Mouse (Mus musculus) spleen, adult 2 months (tissue): Measurements from ENCODE around the gene Lrfn2. TPM values are rescaled to one million over a fixed set of nuclear protein-coding genes. Genes with fewer than 3 reads are reported as not detected.

ENCODE experiments used
- DNase-seq, 2 experiments: peaks; one replicate each; pipeline versions ENCODE4 v3.0.0 to v3.0.0-alpha.2; 2012 to 2021; ENCODE audit warnings: low spot score in 2 of 2, low read depth in 1 of 2
- H3K27ac ChIP-seq: fragments of 200-500 bp; 2 replicates; pipeline ENCODE4 v1.5.1; 2012; ENCODE audit warnings: low read length, inconsistent platforms; ENCODE audit not compliant: insufficient read depth
- H3K27me3 ChIP-seq: fragments of 200-500 bp; 2 replicates; pipeline ENCODE4 v1.6.1; 2012; ENCODE audit warnings: mild to moderate bottlenecking, moderate library complexity, low read length, inconsistent platforms; ENCODE audit not compliant: control insufficient read depth, insufficient read depth
- H3K36me3 ChIP-seq: fragments of 200-500 bp; 2 replicates; pipeline ENCODE4 v1.6.1; 2012; ENCODE audit warnings: mild to moderate bottlenecking, low read length, inconsistent platforms; ENCODE audit not compliant: control insufficient read depth, insufficient read depth
- H3K4me1 ChIP-seq: fragments of 200-500 bp; 2 replicates; pipeline ENCODE4 v1.6.1; 2011; ENCODE audit warnings: inconsistent platforms; ENCODE audit not compliant: control insufficient read depth, insufficient read depth, insufficient read length
- H3K4me3 ChIP-seq: fragments of 200-500 bp; 2 replicates; pipeline ENCODE4 v1.5.1; 2011; ENCODE audit warnings: mild to moderate bottlenecking, inconsistent platforms; ENCODE audit not compliant: insufficient read depth, insufficient read length; ENCODE audit errors: extremely low read depth
- CTCF ChIP-seq: fragments of 200-500 bp; IDR thresholded peaks from 2 replicates; pipeline ENCODE4 v1.5.1; 2011; ENCODE audit warnings: mild to moderate bottlenecking, inconsistent platforms; ENCODE audit not compliant: insufficient read depth, insufficient read length, insufficient replicate concordance; ENCODE audit errors: extremely low read depth
- POLR2A ChIP-seq: fragments of 200-500 bp; IDR thresholded peaks from 2 replicates; pipeline ENCODE4 v1.6.1; 2011; ENCODE audit warnings: low read depth, low read length, inconsistent platforms
- WGBS: fragments of 180-500 bp; shearing (Covaris S2); methylation state at CpG from one replicate; pipeline ENCODE4 v1.1.7; 2018; 5-methylcytosine and 5-hydroxymethylcytosine counted together
- polyA plus RNA-seq: library from polyadenylated mRNA; depleted of rRNA; stranded (reverse); fragments of >200 nt; gene quantifications from 2 replicates; pipeline ENCODE4 v1.2.3, GENCODE M21; 2012

The Lrfn2 gene
- polyA plus RNA-seq, 1 experiment = 0.02 TPM

DNA sequence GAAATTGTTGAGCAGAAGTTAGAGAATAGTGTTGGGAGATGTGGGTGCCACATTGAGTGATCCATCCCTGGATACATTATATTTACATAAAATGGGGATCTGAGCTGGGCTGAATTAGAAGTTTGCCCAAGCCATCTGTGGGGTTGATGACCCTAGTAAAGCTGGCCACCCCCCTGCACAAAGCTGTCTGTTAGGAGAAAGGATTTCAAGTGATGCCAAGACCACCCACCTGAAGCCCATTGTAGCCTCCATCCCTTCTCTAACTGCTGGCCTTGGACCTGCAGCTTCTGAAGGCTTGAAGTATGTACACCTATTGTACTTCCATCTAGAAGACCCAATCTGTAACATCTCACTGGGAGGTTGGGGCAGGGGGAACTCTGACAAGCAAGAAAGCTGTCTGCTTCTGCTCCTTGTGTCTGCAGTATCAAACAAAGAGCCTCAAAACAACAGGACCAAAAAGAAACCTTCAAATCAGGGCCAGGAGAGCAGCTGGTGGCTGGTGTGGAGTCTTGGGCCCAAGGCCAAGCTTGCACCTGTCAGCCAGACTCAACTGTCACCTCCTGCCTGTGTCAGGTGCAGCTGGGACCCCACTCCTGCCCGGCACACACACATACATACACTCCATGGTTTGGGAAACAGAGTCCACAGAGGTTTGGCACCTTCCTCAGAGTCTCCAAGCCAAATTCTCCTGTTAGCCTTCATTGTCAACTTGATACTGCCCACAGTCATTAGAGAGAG lies 63.2 kb downstream of the Lrfn2 start:
- 50% methylated on average over 1 of the region's 1 CpGs for WGBS
- no peaks in the 10 kb centered on the region for H3K27me3 ChIP-seq
- no peaks in the 10 kb centered on the region for H3K36me3 ChIP-seq
- no peaks in the 10 kb centered on the region for H3K4me1 ChIP-seq
- DNase-seq = no peak
- H3K4me3 ChIP-seq = no peak overlapping the region
- TF ChIP-seq CTCF (no peak), POLR2A (no peak)
- no peak overlapping the region for H3K27ac ChIP-seq

DNA sequence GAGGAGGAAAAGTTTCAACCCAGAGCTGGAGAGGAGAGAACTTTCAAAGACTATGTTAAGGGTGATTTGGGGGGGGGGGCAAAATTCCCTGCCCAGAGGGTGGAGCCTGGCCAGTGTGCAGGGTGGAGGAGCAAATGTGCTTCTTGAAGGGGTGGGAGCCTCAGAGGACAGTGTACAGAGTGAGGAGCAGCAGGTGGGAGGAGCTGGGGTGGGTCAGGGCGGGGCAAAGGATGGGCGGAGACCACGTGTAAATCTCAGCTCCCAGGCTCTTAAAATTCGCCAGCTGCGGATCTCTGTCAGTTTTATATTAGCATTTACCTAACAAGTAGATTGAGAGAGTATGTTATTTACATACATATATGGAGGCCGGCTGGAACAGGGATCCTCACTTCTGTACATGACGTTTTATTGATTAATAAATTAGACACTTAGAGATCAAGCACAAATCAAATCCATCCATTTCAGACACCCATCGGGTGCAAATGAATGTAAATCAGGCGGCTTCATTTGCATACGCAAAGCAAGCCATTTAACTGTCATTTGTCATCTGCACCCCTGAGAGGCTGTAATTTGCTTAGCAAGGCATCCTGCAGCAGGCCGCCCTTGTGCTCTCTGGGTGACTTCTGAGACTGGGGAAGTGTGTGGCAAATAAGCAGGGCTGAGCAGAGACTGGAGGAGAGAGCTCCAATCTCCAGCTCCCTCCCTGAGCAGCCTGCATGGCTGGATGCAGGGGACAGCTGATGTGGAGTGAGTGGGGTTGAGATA lies 67.5 kb downstream of the Lrfn2 start:
- no peaks in the 10 kb centered on the region for H3K27me3 ChIP-seq
- H3K4me3 ChIP-seq = no peak overlapping the region
- H3K36me3 ChIP-seq = no peaks in the 10 kb centered on the region
- no peak for DNase-seq
- TF ChIP-seq POLR2A (no peak), CTCF (no peak)
- H3K4me1 ChIP-seq = no peaks in the 10 kb centered on the region
- WGBS = 33% methylated on average over 11 of the region's 11 CpGs
- H3K27ac ChIP-seq = no peak overlapping the region

DNA sequence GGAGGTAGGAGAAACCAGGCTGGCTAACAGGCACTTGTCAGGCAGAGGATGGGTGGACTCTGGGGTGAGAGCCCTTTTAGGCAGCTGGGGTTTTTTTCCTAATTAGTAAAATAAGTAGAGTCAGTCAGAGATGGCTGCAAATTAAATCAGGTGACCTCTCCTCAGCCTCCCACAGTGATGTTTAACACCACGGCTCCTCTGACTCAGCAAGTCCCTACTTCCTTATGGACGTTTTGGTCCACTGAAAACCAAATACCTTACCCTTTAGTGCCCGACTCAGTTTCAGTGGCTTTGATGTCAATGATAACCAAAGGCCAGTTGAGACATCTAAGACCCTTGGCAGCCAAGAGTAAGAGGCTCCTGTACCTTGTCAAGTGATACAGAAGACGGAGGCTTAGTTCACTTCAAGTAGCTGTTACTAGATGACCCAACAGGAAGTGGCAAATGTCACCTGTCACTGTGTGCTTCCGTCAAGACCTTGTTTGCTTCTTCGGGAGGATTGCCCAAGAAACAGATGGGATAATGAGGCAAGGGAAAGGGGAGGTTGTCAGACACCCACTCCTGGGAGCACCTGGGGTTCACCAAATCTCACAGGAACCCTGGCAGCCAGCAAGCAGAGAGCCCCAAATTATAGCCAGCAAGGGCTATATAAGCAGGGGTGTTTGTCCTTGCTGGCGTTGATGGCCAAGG lies 77.3 kb downstream of the Lrfn2 start:
- Histone ChIP-seq H3K27me3 (no peaks in the 10 kb centered on the region), H3K36me3 (no peaks in the 10 kb centered on the region), H3K4me3 (no peak overlapping the region), H3K27ac (no peak overlapping the region), H3K4me1 (no peaks in the 10 kb centered on the region)
- WGBS = 13% methylated on average over 7 of the region's 7 CpGs
- DNase-seq = no peak
- TF ChIP-seq POLR2A (no peak), CTCF (no peak)

DNA sequence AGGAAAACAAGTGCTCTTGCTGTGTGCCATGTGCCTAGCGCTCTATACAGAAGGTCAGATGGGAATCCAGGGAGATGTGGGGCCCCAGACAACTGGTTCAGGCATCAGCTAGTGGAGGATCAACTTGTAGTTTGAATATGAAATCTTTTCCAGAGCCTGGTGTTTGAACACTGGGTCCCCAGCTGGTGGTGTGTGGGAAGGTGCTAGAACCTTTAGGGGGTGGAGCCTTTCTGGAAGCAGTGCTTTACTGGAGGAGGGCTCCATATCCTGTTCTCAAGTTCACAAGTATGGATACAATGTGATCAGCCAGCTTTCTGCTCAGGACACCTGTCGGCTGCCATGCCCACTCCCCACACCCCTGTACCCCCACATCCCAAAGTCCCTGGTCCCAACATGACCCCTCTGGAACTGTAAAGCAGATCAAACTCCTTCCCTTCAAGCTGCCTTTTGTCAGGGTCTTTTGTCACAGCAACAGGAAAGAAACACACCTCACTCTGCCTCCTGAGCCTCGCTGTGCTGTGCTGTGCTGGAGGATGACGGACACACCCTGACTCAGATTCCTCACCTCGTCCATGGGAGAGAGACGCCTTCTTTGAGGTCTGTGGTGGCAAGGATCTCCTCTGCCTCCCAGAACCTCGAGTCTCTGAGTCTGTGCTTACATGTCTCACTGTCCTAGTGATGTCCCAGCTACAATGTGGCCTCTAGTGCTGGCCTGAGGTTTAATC lies 81.9 kb downstream of the Lrfn2 start:
- H3K27ac ChIP-seq = no peak overlapping the region
- H3K36me3 ChIP-seq = no peaks in the 10 kb centered on the region
- WGBS = 75% methylated on average over 7 of the region's 7 CpGs
- no peaks in the 10 kb centered on the region for H3K27me3 ChIP-seq
- H3K4me1 ChIP-seq = no peaks in the 10 kb centered on the region
- no peak overlapping the region for H3K4me3 ChIP-seq
- no peak for DNase-seq
- TF ChIP-seq POLR2A (no peak), CTCF (no peak)

DNA sequence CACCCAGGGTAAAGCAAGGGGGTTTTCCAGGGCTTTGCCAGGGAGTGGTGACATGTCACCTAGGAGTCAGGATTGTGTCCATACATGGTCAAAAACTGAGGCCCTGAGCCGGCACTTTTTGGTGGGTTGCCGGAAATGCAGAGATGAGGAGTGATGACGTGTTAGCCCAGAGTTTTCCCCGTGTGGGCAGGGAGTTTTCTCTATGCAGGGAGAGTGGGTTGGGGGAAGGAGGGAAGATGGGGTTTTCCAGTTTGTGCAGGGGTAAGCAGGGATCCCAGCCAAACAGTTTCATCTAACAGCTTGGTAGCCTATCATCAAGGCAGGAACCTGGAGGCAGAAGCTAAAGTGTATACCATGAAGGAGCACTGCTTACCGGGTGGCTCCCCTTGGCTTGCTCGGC lies 83.2 kb downstream of the Lrfn2 start:
- TF ChIP-seq POLR2A = no peak
- TF ChIP-seq CTCF = no peak
- whole genome bisulfite sequencing = 90% methylated on average over 6 of the region's 6 CpGs

DNA sequence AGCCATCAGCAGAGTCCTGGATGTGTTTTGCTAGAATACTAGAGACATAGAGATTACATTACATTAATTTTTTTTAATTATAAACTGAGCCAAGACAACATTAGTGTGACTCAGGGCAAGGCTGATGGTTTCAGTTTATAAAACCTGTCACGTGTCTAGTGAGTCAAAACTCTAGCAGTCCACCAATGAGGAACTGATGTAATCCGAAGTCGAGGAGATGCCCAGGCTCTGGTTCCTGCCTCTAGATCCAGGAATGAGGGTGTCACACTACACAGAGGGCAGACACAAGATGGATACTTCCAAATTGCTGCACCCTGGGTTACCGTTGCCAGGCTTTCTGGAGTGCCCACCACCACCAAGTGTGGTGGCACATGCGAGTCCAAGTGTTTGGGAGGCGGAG lies 84.0 kb downstream of the Lrfn2 start:
- H3K27me3 ChIP-seq = no peaks in the 10 kb centered on the region
- no peak for TF ChIP-seq POLR2A
- no peak for TF ChIP-seq CTCF
- 72% methylated on average over 6 of the region's 6 CpGs for WGBS
- DNase-seq = no peak
- H3K4me3 ChIP-seq = no peak overlapping the region
- no peak overlapping the region for H3K27ac ChIP-seq
- no peaks in the 10 kb centered on the region for H3K36me3 ChIP-seq
- H3K4me1 ChIP-seq = no peaks in the 10 kb centered on the region

More for the DNA sequence above, 83.2 kb downstream of the Lrfn2 start:
- H3K4me1 ChIP-seq = no peaks in the 10 kb centered on the region
- H3K27me3 ChIP-seq = no peaks in the 10 kb centered on the region
- H3K36me3 ChIP-seq = no peaks in the 10 kb centered on the region
- H3K27ac ChIP-seq = no peak overlapping the region
- no peak for DNase-seq
- no peak overlapping the region for H3K4me3 ChIP-seq
